Mouse (Mus musculus): ENCODE results near the gene Usp51. TPM values are rescaled to one million over a fixed set of nuclear protein-coding genes. Genes with fewer than 3 reads are reported as not detected.

The Usp51 gene
- polyA plus RNA-seq (2017; shearing (Covaris generic)) = not detected

GRCm38 (mm10) chrX:153006387-153006841 lies at the start of gene Usp51:
Usp51 (plus strand) TSS chrX:153006469.

GRCm38 (mm10) chrX:153037087-153037971 lies 31.1 kb downstream of the Usp51 start, which contains the start of gene Mageh1:
Mageh1 (minus strand) TSS chrX:153037575.

Other genes starting within 250 kb of the Usp51 start
- not detected for gene Shroom2, start 237.0 kb upstream of the Usp51 start, polyA plus RNA-seq (2017; shearing (Covaris generic))
- gene Gpr143, start 224.5 kb upstream of the Usp51 start, polyA plus RNA-seq (2017; shearing (Covaris generic)) = not detected
- 4.5 TPM for gene Mageh1, start 31.1 kb downstream of the Usp51 start, polyA plus RNA-seq (2017; shearing (Covaris generic))
- gene Foxr2, start 112.3 kb downstream of the Usp51 start, polyA plus RNA-seq (2017; shearing (Covaris generic)) = not detected
- gene Rragb, start 133.5 kb downstream of the Usp51 start, polyA plus RNA-seq (2017; shearing (Covaris generic)) = 13.0 TPM
- 2.2 TPM for gene Klf8, start 231.0 kb downstream of the Usp51 start, polyA plus RNA-seq (2017; shearing (Covaris generic))